Comparison of ENCODE assay signal across 8 mouse cellular contexts in genomic region chr4:142238041-142238440, GRCm38 (mm10). TPM values are rescaled to one million over a fixed set of nuclear protein-coding genes. Genes with fewer than 3 reads are reported as not detected.
DNase-seq lines count a peak whose midpoint lies in the region; ATAC-seq and TF ChIP-seq lines count a peak whose summit lies in the region.

No protein-coding gene starts in this region.

- TF ChIP-seq CTCF in thymus, adult 2 months (IDR thresholded peaks at IDR 0.05; ENCODE audit: borderline replicate concordance, control insufficient read depth, extremely low read depth, insufficient read depth, low read length, poor library complexity), result no peak

- peak overlapping the region; percentile 42; the same call in 1 of the 2 replicates for H3K4me3 ChIP-seq in thymus, adult 2 months (ENCODE audit: control insufficient read depth, insufficient read depth, low read length)

- no peak for ATAC-seq in cerebellum, adult (ENCODE audit: insufficient number of reproducible peaks, low FRiP score, low TSS enrichment)

- no peak overlapping the region for H3K27ac ChIP-seq in thymus, adult 2 months (ENCODE audit: control insufficient read depth, insufficient read depth, low read length)

- H3K36me3 ChIP-seq in thymus, adult 2 months (ENCODE audit: control insufficient read depth, insufficient read depth, low read length), result no peaks in the 10 kb centered on the region

- no peaks in the 10 kb centered on the region for H3K27me3 ChIP-seq in thymus, adult 2 months (ENCODE audit: control insufficient read depth, insufficient read depth, low read length)

- no peak for TF ChIP-seq POLR2A in thymus, adult 2 months (IDR thresholded peaks at IDR 0.05; ENCODE audit: control insufficient read depth, extremely low read depth, insufficient read depth, low read length, poor library complexity)

- DNase-seq in thymus, adult 2 months, result no peak
- no peak for DNase-seq in thymus, postnatal 14 days
- peak; percentile 44 for DNase-seq in heart, adult 8-10 months (ENCODE audit: low spot score)
- peak; percentile 71 for DNase-seq in kidney, adult 9 months
- DNase-seq in lung, postnatal 14 days, result peak; percentile 61
- no peak for DNase-seq in testis, postnatal 10 days (ENCODE audit: low spot score)
- DNase-seq in cerebellum, adult 9-10 months, result no peak

- WGBS in thymus, adult 2 months, result 36% methylated on average over 14 of the region's 14 CpGs

- H3K4me1 ChIP-seq in thymus, adult 2 months (replicated peaks; ENCODE audit: control insufficient read depth, insufficient read depth, low read length), result peaks cover 10% of the 10 kb centered on the region

RNA-seq across cellular contexts. Expression of gene Kazn, which starts 1.2 kb away (rescaled TPM):
- polyA plus RNA-seq in thymus, adult 2 months (2012; rRNA removed), result 17.0 and 19.3 TPM in 2 replicates
- total RNA-seq in heart, adult 8-10 months (2022), result 1 to 10 TPM; 2.9 to 4.0 (median 3.5) TPM

Comparison
In these comparisons a context has a peak if more than half of its experiments do, and no peak if none do; other contexts are left out.
1. DNase-seq: peak in heart, adult 8-10 months (single experiment), kidney, adult 9 months (single experiment) and lung, postnatal 14 days (single experiment); none in thymus, adult 2 months (single experiment), thymus, postnatal 14 days (single experiment), testis, postnatal 10 days (single experiment) and cerebellum, adult 9-10 months (single experiment).